ENCODE assay signal across 26 mouse cellular contexts in the genomic region with DNA sequence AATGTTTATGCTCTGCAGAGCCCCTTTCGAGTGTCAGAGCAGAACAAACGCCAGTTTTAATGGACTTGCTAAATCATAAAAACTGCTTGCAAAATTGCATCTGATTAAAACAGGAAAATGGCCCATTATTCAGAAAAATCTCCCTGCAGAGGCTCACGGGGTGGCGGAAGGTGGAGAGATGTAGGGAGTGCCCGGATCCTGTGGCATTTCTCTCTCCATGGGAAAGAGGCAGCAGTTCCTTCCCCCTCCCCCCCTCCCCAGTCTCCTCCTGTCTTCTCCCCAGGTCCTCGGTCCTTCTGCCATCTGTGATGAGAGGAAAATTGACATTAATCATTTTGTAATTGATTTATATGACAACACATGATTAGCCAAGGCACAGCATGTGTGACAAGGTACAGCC.
DNase-seq lines count a peak whose midpoint lies in the region; ATAC-seq and TF ChIP-seq lines count a peak whose summit lies in the region.
"Had no signal": no experiment of that assay in that cellular context is flagged by ENCODE, and none has a peak within 500 bp of the region (broad histone marks: within the 10 kb centered on the region; RNA-seq: fewer than 3 reads in every experiment).

No protein-coding gene starts in this region.

- no peak overlapping the region for H3K4me3 ChIP-seq in forebrain, embryonic 12.5 days (replicated peaks)
- H3K4me3 ChIP-seq in forebrain, embryonic 16.5 days (replicated peaks; ENCODE audit: low read length) = no peak overlapping the region
- no peak overlapping the region for H3K4me3 ChIP-seq in midbrain, embryonic 13.5 days (replicated peaks)
- H3K4me3 ChIP-seq in midbrain, embryonic 10.5 days = no peak overlapping the region
- H3K4me3 ChIP-seq in hindbrain, postnatal 0 days (ENCODE audit: low read length) = no peak overlapping the region
- no peak overlapping the region for H3K4me3 ChIP-seq in neural tube, embryonic 14.5 days (ENCODE audit: low read depth, low read length)
- H3K4me3 ChIP-seq: embryonic facial prominence, embryonic 13.5 days; erythroblast, embryonic 14.5 days; heart, adult 2 months; heart, embryonic 13.5 days; liver, embryonic 13.5 days had no signal

- no peaks in the 10 kb centered on the region for H3K9me3 ChIP-seq in forebrain, embryonic 12.5 days
- no peaks in the 10 kb centered on the region for H3K9me3 ChIP-seq in forebrain, embryonic 16.5 days (ENCODE audit: control insufficient read depth, low read length)
- no peaks in the 10 kb centered on the region for H3K9me3 ChIP-seq in midbrain, embryonic 13.5 days
- H3K9me3 ChIP-seq in midbrain, embryonic 10.5 days (replicated peaks) = no peaks in the 10 kb centered on the region
- H3K9me3 ChIP-seq in hindbrain, postnatal 0 days (ENCODE audit: low read length) = no peaks in the 10 kb centered on the region
- no peaks in the 10 kb centered on the region for H3K9me3 ChIP-seq in neural tube, embryonic 14.5 days (ENCODE audit: control insufficient read depth, low read length)
- H3K9me3 ChIP-seq: embryonic facial prominence, embryonic 13.5 days; liver, embryonic 13.5 days had no signal

- H3K4me1 ChIP-seq in forebrain, embryonic 12.5 days = peaks cover 15% of the 10 kb centered on the region
- H3K4me1 ChIP-seq in forebrain, embryonic 16.5 days (replicated peaks; ENCODE audit: control insufficient read depth, insufficient read depth, low read length) = peaks cover 8% of the 10 kb centered on the region
- peaks cover 16% of the 10 kb centered on the region for H3K4me1 ChIP-seq in midbrain, embryonic 13.5 days (replicated peaks)
- peaks cover 15% of the 10 kb centered on the region for H3K4me1 ChIP-seq in midbrain, embryonic 10.5 days
- H3K4me1 ChIP-seq in hindbrain, postnatal 0 days (ENCODE audit: insufficient read depth, low read length) = no peaks in the 10 kb centered on the region
- peaks cover 10% of the 10 kb centered on the region; the same call in 1 of the 2 replicates for H3K4me1 ChIP-seq in neural tube, embryonic 14.5 days (ENCODE audit: control insufficient read depth, insufficient read depth, low read length)
- H3K4me1 ChIP-seq: liver, embryonic 13.5 days had no signal

- no peak for DNase-seq in midbrain, embryonic 10.5 days (ENCODE audit: low spot score)
- no peak for DNase-seq in hindbrain, postnatal 0 days (ENCODE audit: low spot score)
- no peak for DNase-seq in right cerebral cortex, postnatal 14 days
- DNase-seq in urinary bladder, postnatal 14 days (ENCODE audit: low spot score) = no peak
- DNase-seq: adrenal gland, postnatal 10 days; cerebellum, adult 2 months; cerebellum, postnatal 25 days; gastrocnemius, postnatal 36 days; heart, adult 2 months; heart, postnatal 14 days; kidney, adult 18-20 months; kidney, postnatal 4 days; liver, embryonic 13.5 days; lung, adult 2 months; lung, postnatal 14 days; thymus, adult 2 months; thymus, postnatal 4 days had no signal

- ATAC-seq in forebrain, embryonic 12.5 days (ENCODE audit: low FRiP score) = no peak
- no peak for ATAC-seq in forebrain, embryonic 16.5 days
- ATAC-seq in midbrain, embryonic 13.5 days = no peak
- ATAC-seq in hindbrain, postnatal 0 days = no peak
- peak; percentile 72 for ATAC-seq in neural tube, embryonic 14.5 days (ENCODE audit: low read depth)
- ATAC-seq: inflammation-experienced regulatory T-cells, adult 6 months had no signal

- TF ChIP-seq CTCF in hindbrain, postnatal 0 days (IDR thresholded peaks at IDR 0.05; ENCODE audit: low read depth) = no peak

- no peak overlapping the region for H3K9ac ChIP-seq in forebrain, embryonic 12.5 days
- no peak overlapping the region; the same call in 1 of the 2 replicates for H3K9ac ChIP-seq in forebrain, embryonic 16.5 days (replicated peaks; ENCODE audit: low read depth, low read length)
- H3K9ac ChIP-seq in midbrain, embryonic 13.5 days (replicated peaks) = no peak overlapping the region
- H3K9ac ChIP-seq in hindbrain, postnatal 0 days (replicated peaks; ENCODE audit: low read length) = no peak overlapping the region
- no peak overlapping the region for H3K9ac ChIP-seq in neural tube, embryonic 14.5 days (replicated peaks; ENCODE audit: low read depth, low read length)
- H3K9ac ChIP-seq: embryonic facial prominence, embryonic 13.5 days; heart, embryonic 13.5 days; liver, embryonic 13.5 days had no signal

- H3K36me3 ChIP-seq in forebrain, embryonic 12.5 days (replicated peaks) = no peaks in the 10 kb centered on the region
- H3K36me3 ChIP-seq in forebrain, embryonic 16.5 days (ENCODE audit: control insufficient read depth, insufficient read depth) = no peaks in the 10 kb centered on the region
- H3K36me3 ChIP-seq in midbrain, embryonic 13.5 days = no peaks in the 10 kb centered on the region
- H3K36me3 ChIP-seq in midbrain, embryonic 10.5 days = no peaks in the 10 kb centered on the region
- H3K36me3 ChIP-seq in hindbrain, postnatal 0 days (ENCODE audit: insufficient read depth, low read length) = no peaks in the 10 kb centered on the region
- H3K36me3 ChIP-seq in neural tube, embryonic 14.5 days (ENCODE audit: control insufficient read depth, insufficient read depth, low read length) = no peaks in the 10 kb centered on the region
- H3K36me3 ChIP-seq: embryonic facial prominence, embryonic 13.5 days; heart, embryonic 13.5 days; liver, embryonic 13.5 days had no signal

- WGBS in forebrain, embryonic 12.5 days = 49% methylated on average over 6 of the region's 6 CpGs
- WGBS in forebrain, embryonic 16.5 days = 38% methylated on average over 6 of the region's 6 CpGs
- 62% methylated on average over 6 of the region's 6 CpGs for WGBS in midbrain, embryonic 13.5 days
- WGBS in midbrain, embryonic 10.5 days = 73% methylated on average over 6 of the region's 6 CpGs
- 42% methylated on average over 6 of the region's 6 CpGs for WGBS in hindbrain, postnatal 0 days
- WGBS in neural tube, embryonic 14.5 days = 11% methylated on average over 6 of the region's 6 CpGs

- H3K4me2 ChIP-seq in forebrain, embryonic 12.5 days = no peak overlapping the region
- no peak overlapping the region for H3K4me2 ChIP-seq in forebrain, embryonic 16.5 days (ENCODE audit: low read length)
- H3K4me2 ChIP-seq in midbrain, embryonic 13.5 days (replicated peaks) = no peak overlapping the region
- H3K4me2 ChIP-seq in hindbrain, postnatal 0 days (ENCODE audit: low read depth, low read length) = 0 out of 2 replicates have a peak overlapping the region, but pooled peaks have one; percentile 10
- no peak overlapping the region; the same call in 1 of the 2 replicates for H3K4me2 ChIP-seq in neural tube, embryonic 14.5 days (ENCODE audit: low read depth, low read length)
- H3K4me2 ChIP-seq: embryonic facial prominence, embryonic 13.5 days; heart, embryonic 13.5 days; liver, embryonic 13.5 days had no signal

- peak overlapping the region; percentile 4; the same call in 1 of the 2 replicates for H3K27ac ChIP-seq in forebrain, embryonic 12.5 days
- H3K27ac ChIP-seq in forebrain, embryonic 16.5 days (ENCODE audit: low read length) = no peak overlapping the region
- H3K27ac ChIP-seq in midbrain, embryonic 13.5 days = peak overlapping the region; percentile 6; the same call in 1 of the 2 replicates
- H3K27ac ChIP-seq in midbrain, embryonic 10.5 days (replicated peaks) = no peak overlapping the region
- H3K27ac ChIP-seq in hindbrain, postnatal 0 days = no peak overlapping the region
- peak overlapping the region; percentile 41 for H3K27ac ChIP-seq in neural tube, embryonic 14.5 days (ENCODE audit: low read depth, low read length)
- H3K27ac ChIP-seq: embryonic facial prominence, embryonic 13.5 days; heart, adult 2 months; liver, embryonic 13.5 days; stomach, postnatal 0 days had no signal

- no peaks in the 10 kb centered on the region for H3K27me3 ChIP-seq in forebrain, embryonic 12.5 days
- H3K27me3 ChIP-seq in forebrain, embryonic 16.5 days (replicated peaks; ENCODE audit: control insufficient read depth, insufficient read depth, low read length) = no peaks in the 10 kb centered on the region
- no peaks in the 10 kb centered on the region for H3K27me3 ChIP-seq in midbrain, embryonic 13.5 days
- H3K27me3 ChIP-seq in midbrain, embryonic 10.5 days (ENCODE audit: low read depth, poor library complexity, severe bottlenecking) = no peaks in the 10 kb centered on the region
- no peaks in the 10 kb centered on the region for H3K27me3 ChIP-seq in hindbrain, postnatal 0 days (ENCODE audit: insufficient read depth, low read length)
- no peaks in the 10 kb centered on the region for H3K27me3 ChIP-seq in neural tube, embryonic 14.5 days (ENCODE audit: control insufficient read depth, insufficient read depth, low read length)
- H3K27me3 ChIP-seq: embryonic facial prominence, embryonic 13.5 days; heart, embryonic 13.5 days; liver, embryonic 13.5 days had no signal

Comparison
In these comparisons a context has a peak if more than half of its experiments do, and no peak if none do; other contexts are left out.
1. H3K27ac ChIP-seq: peak in forebrain, embryonic 12.5 days (single experiment), midbrain, embryonic 13.5 days (single experiment) and neural tube, embryonic 14.5 days (single experiment); none in forebrain, embryonic 16.5 days (single experiment), midbrain, embryonic 10.5 days (single experiment) and hindbrain, postnatal 0 days (single experiment).